Mouse (Mus musculus) liver, adult 2 months (tissue): ENCODE measurements at regions not wholly inside any gene's neighbourhood (a gene's known extent, or its start where the extent isn't known, plus 50 kb on each side); places are given as distances from the start of the nearest gene placed in this dataset.

Experiments used
- DNase-seq: peaks from one replicate; pipeline ENCODE4 v3.0.0-alpha.2; 2011; ENCODE audit warnings: low read depth, low spot score; ENCODE audit errors: extremely low read depth
- H3K27ac ChIP-seq: fragments of 200-500 bp; replicated peaks from 2 replicates; pipeline ENCODE4 v1.5.1; 2012; ENCODE audit warnings: low read depth, mild to moderate bottlenecking, control low read depth, inconsistent platforms, low read length; ENCODE audit not compliant: insufficient read depth
- H3K27me3 ChIP-seq: fragments of 200-500 bp; 2 replicates; pipeline ENCODE4 v1.6.1; 2012; ENCODE audit warnings: mild to moderate bottlenecking, moderate library complexity, low read length, inconsistent platforms; ENCODE audit not compliant: control insufficient read depth, insufficient read depth
- H3K36me3 ChIP-seq: fragments of 200-500 bp; 2 replicates; pipeline ENCODE4 v1.6.1; 2012; ENCODE audit warnings: low read length, inconsistent platforms; ENCODE audit not compliant: control insufficient read depth, insufficient read depth
- H3K4me1 ChIP-seq: fragments of 200-500 bp; 2 replicates; pipeline ENCODE4 v1.6.1; 2011; ENCODE audit warnings: low read length; ENCODE audit not compliant: control insufficient read depth, insufficient read depth
- H3K4me3 ChIP-seq: fragments of 200-500 bp; 2 replicates; pipeline ENCODE4 v1.5.1; 2011; ENCODE audit warnings: low read depth, mild to moderate bottlenecking, control low read depth, low read length, moderate library complexity; ENCODE audit not compliant: insufficient read depth
- H3K79me2 ChIP-seq: fragments of 200-500 bp; 2 replicates; pipeline ENCODE4 v1.6.1; 2012; ENCODE audit warnings: inconsistent platforms, mild to moderate bottlenecking, low read length, moderate library complexity; ENCODE audit not compliant: control insufficient read depth, insufficient read depth
- H3K9ac ChIP-seq: fragments of 200-500 bp; 2 replicates; pipeline ENCODE4 v1.6.1; 2012; ENCODE audit warnings: low read depth, mild to moderate bottlenecking, control low read depth, inconsistent platforms, low read length
- CTCF ChIP-seq: fragments of 200-500 bp; IDR thresholded peaks from 2 replicates; pipeline ENCODE4 v1.5.1; 2011; ENCODE audit warnings: low read depth, low read length, control low read depth
- POLR2A ChIP-seq: fragments of 200-500 bp; IDR thresholded peaks from 2 replicates; pipeline ENCODE4 v1.6.1; 2011; ENCODE audit warnings: low read length, control low read depth; ENCODE audit not compliant: insufficient read depth; ENCODE audit errors: extremely low read depth
- WGBS: fragments of 180-500 bp; shearing (Covaris S2); methylation state at CpG from one replicate; pipeline ENCODE4 v1.1.7; 2018; 5-methylcytosine and 5-hydroxymethylcytosine counted together

DNA sequence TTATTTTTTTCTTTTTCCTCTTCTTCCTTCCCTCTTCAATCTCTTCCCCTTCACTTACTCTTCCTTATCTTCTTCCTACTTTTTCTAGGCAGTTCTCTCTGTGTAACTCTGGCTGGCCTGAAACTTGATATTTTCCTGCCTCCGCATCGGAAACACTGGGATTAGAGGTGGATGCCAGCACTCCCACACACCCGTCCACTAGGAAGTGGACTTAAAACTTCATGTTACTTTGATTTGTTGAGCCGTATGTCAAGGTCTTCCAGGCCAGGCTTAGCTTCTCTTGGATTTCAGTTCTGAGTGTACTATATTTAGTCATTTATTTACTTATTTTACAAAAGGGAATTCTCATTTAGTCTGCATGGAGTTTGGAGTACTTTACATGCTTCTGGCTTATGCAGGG is 62.1 kb upstream of the Gm9887 start:
- H3K27me3 ChIP-seq = no peaks in the 10 kb centered on the region; the same call in 1 of the 2 replicates
- no peak overlapping the region for H3K9ac ChIP-seq
- H3K27ac ChIP-seq = no peak overlapping the region
- H3K79me2 ChIP-seq = no peaks in the 10 kb centered on the region
- H3K36me3 ChIP-seq = no peaks in the 10 kb centered on the region
- H3K4me3 ChIP-seq = no peak overlapping the region
- DNase-seq = no peak
- WGBS = 72% methylated on average over 4 of the region's 4 CpGs
- H3K4me1 ChIP-seq = no peaks in the 10 kb centered on the region
- TF ChIP-seq POLR2A (no peak), CTCF (no peak)

DNA sequence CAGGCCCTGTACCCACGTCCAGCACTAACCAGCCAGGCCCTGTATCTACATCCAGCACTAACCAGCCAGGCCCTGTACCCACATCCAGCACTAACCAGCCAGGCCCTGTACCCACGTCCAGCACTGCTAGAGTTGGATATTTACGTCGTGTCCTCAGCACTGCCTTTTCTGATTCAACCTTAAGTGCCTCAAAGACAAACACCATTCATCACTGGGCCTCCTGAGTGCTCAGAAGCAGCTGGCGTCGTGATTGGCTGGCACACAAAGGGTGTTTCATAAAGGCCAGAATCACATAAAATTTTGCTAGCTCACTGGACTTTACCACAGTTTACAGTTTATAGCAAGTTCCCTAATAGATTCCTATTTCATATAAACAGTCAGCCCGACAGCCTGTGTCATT is 59.8 kb upstream of the Gm9887 start:
- no peak for TF ChIP-seq POLR2A
- no peak for TF ChIP-seq CTCF
- WGBS = 90% methylated on average over 7 of the region's 7 CpGs
- no peaks in the 10 kb centered on the region for H3K79me2 ChIP-seq
- no peak overlapping the region for H3K9ac ChIP-seq
- no peaks in the 10 kb centered on the region for H3K36me3 ChIP-seq
- DNase-seq = no peak
- H3K4me1 ChIP-seq = no peaks in the 10 kb centered on the region
- H3K4me3 ChIP-seq = no peak overlapping the region
- H3K27ac ChIP-seq = no peak overlapping the region
- no peaks in the 10 kb centered on the region; the same call in 1 of the 2 replicates for H3K27me3 ChIP-seq

DNA sequence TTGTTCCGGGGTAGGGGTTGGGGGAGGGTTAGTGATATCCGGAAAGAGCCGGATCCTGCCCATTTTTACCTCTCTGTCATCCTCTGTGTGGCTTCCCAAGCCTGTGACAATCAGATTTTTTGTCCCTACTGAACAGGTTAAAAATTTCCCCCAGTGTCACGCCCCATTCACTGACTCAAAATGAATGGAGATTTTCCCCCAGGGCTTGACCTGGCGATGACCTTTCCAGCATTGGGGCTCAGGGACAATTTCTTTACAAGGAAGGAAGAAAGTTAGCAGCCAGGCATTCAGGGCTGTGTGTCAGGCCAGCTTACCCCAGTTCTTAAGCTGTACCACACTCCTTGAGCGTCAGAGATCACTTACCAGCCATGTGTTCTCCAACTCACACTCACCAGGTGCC is 55.9 kb upstream of the Gm9887 start:
- H3K27me3 ChIP-seq = no peaks in the 10 kb centered on the region; the same call in 1 of the 2 replicates
- no peak overlapping the region for H3K27ac ChIP-seq
- DNase-seq = no peak
- no peak overlapping the region for H3K4me3 ChIP-seq
- no peak for TF ChIP-seq CTCF
- TF ChIP-seq POLR2A = no peak
- 95% methylated on average over 6 of the region's 6 CpGs for WGBS
- no peaks in the 10 kb centered on the region for H3K79me2 ChIP-seq
- H3K9ac ChIP-seq = no peak overlapping the region
- H3K4me1 ChIP-seq = no peaks in the 10 kb centered on the region
- H3K36me3 ChIP-seq = no peaks in the 10 kb centered on the region

DNA sequence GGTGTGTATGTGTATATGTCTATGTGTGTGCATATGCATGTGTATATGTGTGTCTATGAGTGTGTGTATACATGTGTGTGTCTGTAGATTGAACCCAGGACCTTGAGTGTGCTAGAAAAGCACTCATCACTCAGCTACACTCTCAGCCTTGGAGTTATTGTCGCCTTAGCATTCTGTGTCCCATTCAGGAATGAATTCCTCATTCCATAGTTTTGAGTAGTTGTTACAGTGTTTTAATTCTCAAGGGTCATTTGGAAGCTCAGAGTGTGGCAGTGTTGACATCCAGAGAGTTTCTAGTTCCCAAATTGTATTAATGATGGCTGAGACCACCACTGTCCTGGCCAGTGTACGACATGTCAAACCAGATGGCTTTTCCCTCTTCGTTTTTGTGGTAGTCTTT is 53.4 kb upstream of the Gm9887 start:
- no peaks in the 10 kb centered on the region for H3K36me3 ChIP-seq
- no peak overlapping the region for H3K4me3 ChIP-seq
- WGBS = 93% methylated on average over 3 of the region's 3 CpGs
- H3K79me2 ChIP-seq = no peaks in the 10 kb centered on the region
- no peak for DNase-seq
- no peak overlapping the region for H3K27ac ChIP-seq
- H3K4me1 ChIP-seq = no peaks in the 10 kb centered on the region
- TF ChIP-seq CTCF (no peak), POLR2A (no peak)
- H3K27me3 ChIP-seq = no peaks in the 10 kb centered on the region
- H3K9ac ChIP-seq = no peak overlapping the region

DNA sequence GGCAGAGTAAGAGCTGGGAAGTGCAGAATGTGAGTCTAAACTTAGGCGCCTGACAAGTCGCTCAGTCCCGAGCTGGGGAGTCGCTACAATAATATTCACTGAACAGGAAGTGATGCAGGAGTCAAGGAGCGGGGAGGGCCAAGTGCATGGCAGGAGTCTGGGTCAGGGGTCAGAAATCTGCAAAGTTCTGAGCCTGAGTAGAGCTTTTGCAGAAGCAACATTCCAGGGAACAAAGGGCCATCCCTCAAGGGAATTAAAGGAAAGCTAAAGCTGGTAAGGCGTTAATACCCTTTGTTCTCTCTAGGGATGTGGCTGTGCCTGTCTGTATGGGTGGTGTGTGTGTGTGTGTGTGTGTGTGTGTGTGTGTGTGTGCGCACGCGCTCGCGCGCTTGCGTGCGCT is 52.7 kb upstream of the Gm9887 start:
- H3K4me1 ChIP-seq = no peaks in the 10 kb centered on the region
- TF ChIP-seq CTCF = no peak
- H3K4me3 ChIP-seq = no peak overlapping the region
- H3K36me3 ChIP-seq = no peaks in the 10 kb centered on the region
- no peaks in the 10 kb centered on the region for H3K79me2 ChIP-seq
- 80% methylated on average over 14 of the region's 14 CpGs for WGBS
- no peaks in the 10 kb centered on the region for H3K27me3 ChIP-seq
- no peak overlapping the region for H3K9ac ChIP-seq
- no peak for DNase-seq
- H3K27ac ChIP-seq = no peak overlapping the region
